Mouse (Mus musculus) midbrain, embryonic 15.5 days (tissue): ENCODE results near the gene Dtx3. TPM values are rescaled to one million over a fixed set of nuclear protein-coding genes. Genes with fewer than 3 reads are reported as not detected.

ENCODE experiments used
- ATAC-seq: fragments of 200-750 bp; cut with Nextera tagmentation; replicated peaks from 2 replicates; pipeline ENCODE4 v1.8.0; 2017; ENCODE audit warnings: moderate TSS enrichment
- H3K27ac ChIP-seq: fragments of 300-500 bp; sonication (generic); 2 replicates; pipeline ENCODE4 v1.5.1; 2015; ENCODE audit warnings: mild to moderate bottlenecking, inconsistent platforms
- H3K27me3 ChIP-seq: fragments of 300-500 bp; sonication (generic); replicated peaks from 2 replicates; pipeline ENCODE4 v1.6.1; 2015; ENCODE audit warnings: inconsistent platforms
- H3K36me3 ChIP-seq: fragments of 300-500 bp; sonication (generic); replicated peaks from 2 replicates; pipeline ENCODE4 v1.6.1; 2015; ENCODE audit warnings: inconsistent platforms
- H3K4me1 ChIP-seq: fragments of 300-500 bp; sonication (generic); 2 replicates; pipeline ENCODE4 v1.6.1; 2015; ENCODE audit warnings: inconsistent platforms
- H3K4me2 ChIP-seq: fragments of 300-500 bp; sonication (generic); 2 replicates; pipeline ENCODE4 v1.6.1; 2015; ENCODE audit warnings: inconsistent platforms, mild to moderate bottlenecking, moderate library complexity
- H3K4me3 ChIP-seq: fragments of 300-500 bp; sonication (generic); 2 replicates; pipeline ENCODE4 v1.5.1; 2015; ENCODE audit warnings: mild to moderate bottlenecking, inconsistent platforms
- H3K9ac ChIP-seq: fragments of 300-500 bp; sonication (generic); 2 replicates; pipeline ENCODE4 v1.6.1; 2015; ENCODE audit warnings: mild to moderate bottlenecking, inconsistent platforms
- H3K9me3 ChIP-seq: fragments of 300-500 bp; sonication (generic); 2 replicates; pipeline ENCODE4 v1.6.1; 2016; ENCODE audit warnings: inconsistent platforms
- WGBS: fragments of 180-500 bp; shearing (Covaris S2); methylation state at CpG from one replicate; pipeline ENCODE4 v1.1.7; 2015; ENCODE audit warnings: mixed read lengths; 5-methylcytosine and 5-hydroxymethylcytosine counted together
- polyA plus RNA-seq: library from polyadenylated mRNA; unstranded; fragments of >200 nt; fragmentation: Nextera tagmentation; extraction: Ambion mirVana; gene quantifications from 2 replicates; pipeline ENCODE4 v1.2.1, GENCODE M21; 2015

Dtx3 gene
- polyA plus RNA-seq, 1 experiment from 2014 or later: 288 TPM

DNA sequence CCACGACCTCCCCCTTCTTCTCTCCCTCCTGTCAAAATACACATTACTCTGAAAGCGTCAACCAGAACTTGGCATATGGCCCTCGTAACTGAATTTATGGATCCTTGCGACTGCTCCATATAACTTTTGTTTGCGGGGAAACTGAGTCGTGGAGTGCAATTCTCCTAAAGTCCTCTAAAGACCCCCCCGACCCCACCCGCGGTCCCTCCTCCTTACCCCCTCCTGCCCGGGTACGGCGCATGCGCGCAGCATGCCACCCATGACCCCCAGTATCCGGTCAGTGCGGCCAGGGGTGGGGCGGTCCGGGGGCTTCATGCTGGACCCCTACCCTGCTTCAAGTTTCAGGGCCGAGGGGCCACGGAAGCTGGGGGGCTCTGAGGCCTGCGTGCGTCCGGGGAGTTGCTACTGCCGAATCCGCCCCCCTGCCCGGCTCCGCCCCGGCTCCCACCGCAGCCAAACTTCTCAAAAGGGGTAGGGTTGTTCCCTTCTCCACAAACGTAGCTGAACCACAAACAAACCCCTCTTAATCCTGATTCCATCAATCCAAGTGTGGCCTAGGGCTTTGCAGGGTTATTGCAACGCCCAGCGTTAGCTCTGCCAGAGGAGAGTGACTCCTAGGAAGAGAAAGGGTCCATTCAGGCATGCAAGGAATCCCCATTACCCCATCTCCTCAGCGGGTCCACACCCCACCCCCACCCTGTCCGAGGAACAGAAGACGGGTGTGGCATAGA lies 5.7 kb downstream of the Dtx3 start, which contains the start of gene Arhgef25:
Gene Arhgef25 (minus strand): TSS at position 433 of the 731 bp plus-strand sequence.
- Histone ChIP-seq H3K4me3 (peak within 1 kb of the TSS; percentile 71), H3K27me3 (no peaks in the 10 kb centered on the region), H3K4me1 (peaks cover 34% of the 10 kb centered on the region), H3K4me2 (peak within 1 kb of the TSS; percentile 99), H3K36me3 (peaks cover 15% of the 10 kb centered on the region), H3K9me3 (no peaks in the 10 kb centered on the region), H3K9ac (peak within 1 kb of the TSS; percentile 79), H3K27ac (peak within 1 kb of the TSS; percentile 74; the same call in 1 of the 2 replicates)
- 0 out of 2 replicates have a peak, but pooled peaks have one; percentile 5 for ATAC-seq
- WGBS: 1% methylated on average over 34 of the region's 35 CpGs

DNA sequence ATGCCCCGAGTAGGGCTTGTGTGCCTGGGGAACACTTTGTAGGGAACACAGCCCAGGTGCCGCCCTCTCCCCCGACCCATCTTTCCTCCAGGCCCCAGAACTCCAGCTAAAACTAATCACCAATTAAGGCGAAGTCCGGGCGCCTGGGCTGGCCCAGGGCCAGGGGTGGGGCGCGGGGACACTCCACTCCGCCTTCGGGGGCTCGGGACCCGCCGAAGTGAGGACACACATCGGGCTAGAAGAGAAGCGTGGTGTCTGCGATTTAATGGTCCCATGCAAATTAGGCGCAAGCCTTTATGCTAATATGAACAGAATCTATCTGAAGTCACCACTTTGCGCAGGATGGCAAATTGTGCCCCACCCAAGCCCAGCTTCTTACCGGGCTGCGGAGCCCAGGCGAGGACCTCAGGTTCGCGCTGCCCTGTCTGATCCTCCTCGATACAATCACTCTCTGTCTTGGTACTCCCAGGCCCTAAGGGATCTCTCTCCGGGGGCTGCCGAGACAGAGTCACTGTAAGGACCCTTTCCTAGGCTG lies 6.3 kb downstream of the Dtx3 start:
- Histone ChIP-seq H3K9me3 (no peaks in the 10 kb centered on the region), H3K27ac (peak overlapping the region; percentile 74; the same call in 1 of the 2 replicates), H3K4me2 (peak overlapping the region; percentile 99), H3K4me3 (peak overlapping the region; percentile 71), H3K9ac (peak overlapping the region; percentile 79), H3K36me3 (peaks cover 15% of the 10 kb centered on the region), H3K27me3 (no peaks in the 10 kb centered on the region), H3K4me1 (peaks cover 30% of the 10 kb centered on the region)
- peak; percentile 12; the same call in 1 of the 2 replicates for ATAC-seq
- WGBS: 2% methylated on average over 26 of the region's 26 CpGs

DNA sequence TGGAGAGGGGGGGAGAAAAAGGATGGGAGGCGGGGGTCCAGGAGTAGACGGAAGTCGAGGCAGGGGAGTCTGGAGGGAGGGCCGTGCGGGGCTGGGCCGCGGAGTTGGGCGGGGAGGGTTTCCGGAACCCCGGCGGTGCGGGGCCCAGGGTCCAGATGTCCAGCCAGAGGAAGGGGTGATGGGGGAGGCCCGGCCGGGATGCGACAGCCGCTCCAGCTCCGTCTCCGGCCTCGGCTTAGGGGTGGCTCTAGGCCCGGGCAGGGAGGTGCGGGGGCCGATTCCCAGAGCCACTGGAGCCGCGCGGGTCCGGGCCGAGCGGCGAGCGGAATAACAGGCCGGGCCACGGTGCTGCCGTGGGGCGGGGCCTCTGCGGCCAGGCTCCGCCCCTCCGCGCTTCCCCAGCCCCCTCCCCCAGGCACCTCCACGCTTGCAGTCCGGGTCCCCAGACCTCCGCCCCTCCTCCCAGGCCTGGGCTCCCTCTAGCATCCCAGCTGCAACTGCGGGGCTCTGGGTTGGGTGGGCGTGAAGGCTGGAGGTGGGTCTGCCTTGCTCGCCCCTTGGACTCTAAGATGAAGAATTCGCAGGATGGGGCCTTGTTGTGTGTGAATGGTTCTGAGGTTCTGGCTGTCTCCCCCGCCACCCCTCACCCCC lies 6.9 kb downstream of the Dtx3 start:
- peak; percentile 81 for ATAC-seq
- Histone ChIP-seq H3K4me2 (peak overlapping the region; percentile 99), H3K9me3 (no peaks in the 10 kb centered on the region), H3K4me3 (peak overlapping the region; percentile 71), H3K27me3 (no peaks in the 10 kb centered on the region), H3K9ac (peak overlapping the region; percentile 79), H3K4me1 (peaks cover 35% of the 10 kb centered on the region), H3K27ac (peak overlapping the region; percentile 74), H3K36me3 (peaks cover 15% of the 10 kb centered on the region)
- WGBS: under 1% methylated on average over 37 of the region's 46 CpGs

DNA sequence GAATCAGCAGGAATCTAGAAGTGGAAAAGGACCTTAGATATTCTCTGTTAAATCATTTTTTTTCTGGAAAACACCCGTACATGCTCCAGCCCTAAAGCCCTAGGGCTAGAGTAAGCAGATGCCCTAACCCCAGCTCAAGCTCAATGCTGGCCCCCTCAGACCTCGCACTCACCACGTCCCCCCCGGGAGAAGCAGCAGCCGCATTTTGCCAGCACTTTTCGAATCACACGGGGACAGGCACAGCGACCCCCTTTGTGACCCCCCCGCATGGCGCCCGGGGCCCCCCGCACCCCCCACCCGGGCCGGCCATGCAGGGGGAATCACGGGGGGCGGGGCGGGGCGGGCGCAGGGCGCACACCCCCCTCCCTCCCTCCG lies 7.5 kb downstream of the Dtx3 start:
- H3K27ac ChIP-seq: peak overlapping the region; percentile 74
- peak overlapping the region; percentile 79 for H3K9ac ChIP-seq
- peak overlapping the region; percentile 99 for H3K4me2 ChIP-seq
- peaks cover 14% of the 10 kb centered on the region for H3K36me3 ChIP-seq
- ATAC-seq: peak; percentile 31; the same call in 1 of the 2 replicates
- peak overlapping the region; percentile 71 for H3K4me3 ChIP-seq
- H3K27me3 ChIP-seq: peaks cover 3% of the 10 kb centered on the region; the same call in 1 of the 2 replicates
- H3K4me1 ChIP-seq: peaks cover 39% of the 10 kb centered on the region
- H3K9me3 ChIP-seq: no peaks in the 10 kb centered on the region
- under 1% methylated on average over 19 of the region's 21 CpGs for WGBS

DNA sequence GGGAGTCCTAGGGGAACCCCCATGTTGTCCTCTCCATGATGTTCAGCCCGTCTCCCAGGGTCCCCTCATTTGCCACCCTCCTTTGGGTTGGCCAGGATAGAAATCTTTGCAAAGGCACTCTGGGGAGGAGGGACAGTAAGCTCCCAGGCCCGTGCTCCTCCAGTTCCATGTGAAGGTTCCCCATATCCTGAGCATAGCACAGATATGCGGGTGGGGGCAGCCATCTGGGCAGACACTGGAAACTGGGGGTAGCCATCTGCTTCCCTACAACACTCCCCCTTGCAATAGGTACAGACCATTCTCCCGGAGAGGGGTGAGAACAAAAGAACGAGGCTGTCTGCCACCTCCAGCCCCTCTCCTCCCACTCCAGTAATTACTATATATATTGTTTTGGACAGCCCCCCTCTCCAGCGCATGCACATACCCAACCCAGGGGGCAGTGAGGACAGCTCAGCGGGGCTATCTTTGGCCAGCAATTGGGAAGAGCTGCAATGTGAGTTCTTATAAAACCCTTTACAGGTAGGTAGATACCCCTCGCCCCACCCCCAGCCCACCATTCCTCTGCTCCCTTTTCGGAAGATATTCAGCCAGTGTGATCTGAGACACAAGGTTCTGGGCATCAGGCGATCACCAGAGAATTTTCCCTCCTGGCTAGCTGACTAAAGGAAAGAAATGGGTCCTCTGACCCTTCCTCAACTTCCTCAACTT lies 8.0 kb downstream of the Dtx3 start:
- H3K4me1 ChIP-seq: peaks cover 39% of the 10 kb centered on the region
- ATAC-seq: no peak
- peak overlapping the region; percentile 71 for H3K4me3 ChIP-seq
- peaks cover 5% of the 10 kb centered on the region; the same call in 1 of the 2 replicates for H3K27me3 ChIP-seq
- no peaks in the 10 kb centered on the region for H3K9me3 ChIP-seq
- peak overlapping the region; percentile 79; the same call in 1 of the 2 replicates for H3K9ac ChIP-seq
- 35% methylated on average over 10 of the region's 10 CpGs for WGBS
- peaks cover 9% of the 10 kb centered on the region for H3K36me3 ChIP-seq
- no peak overlapping the region for H3K27ac ChIP-seq
- peak overlapping the region; percentile 99 for H3K4me2 ChIP-seq

DNA sequence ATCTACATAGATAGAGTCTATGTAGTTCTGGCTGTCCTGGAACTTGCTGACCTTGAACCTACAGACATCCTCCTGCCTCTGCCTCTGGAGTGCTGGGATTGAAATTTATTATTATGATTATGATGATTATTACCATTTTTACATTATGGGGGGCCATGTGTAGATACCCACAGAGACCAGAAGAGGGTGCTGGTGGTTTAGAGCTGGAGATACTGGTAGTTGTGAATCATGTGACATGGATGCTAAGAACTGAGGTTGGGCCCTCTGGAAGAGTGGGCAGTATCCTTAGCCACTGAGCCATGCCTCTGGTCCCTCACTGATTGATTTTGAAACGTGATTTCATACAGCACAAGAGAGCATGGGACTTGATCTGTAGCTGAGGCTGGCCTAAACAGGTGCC lies 9.1 kb downstream of the Dtx3 start:
- no peak overlapping the region for H3K9ac ChIP-seq
- H3K4me2 ChIP-seq: no peak overlapping the region
- peaks cover 5% of the 10 kb centered on the region; the same call in 1 of the 2 replicates for H3K27me3 ChIP-seq
- no peaks in the 10 kb centered on the region for H3K9me3 ChIP-seq
- peaks cover 39% of the 10 kb centered on the region for H3K4me1 ChIP-seq
- ATAC-seq: no peak
- WGBS: 83% methylated on average over 1 of the region's 1 CpGs
- H3K36me3 ChIP-seq: 0 out of 2 replicates have a peak, but pooled peaks cover 6% of the 10 kb centered on the region
- H3K27ac ChIP-seq: no peak overlapping the region
- H3K4me3 ChIP-seq: no peak overlapping the region

DNA sequence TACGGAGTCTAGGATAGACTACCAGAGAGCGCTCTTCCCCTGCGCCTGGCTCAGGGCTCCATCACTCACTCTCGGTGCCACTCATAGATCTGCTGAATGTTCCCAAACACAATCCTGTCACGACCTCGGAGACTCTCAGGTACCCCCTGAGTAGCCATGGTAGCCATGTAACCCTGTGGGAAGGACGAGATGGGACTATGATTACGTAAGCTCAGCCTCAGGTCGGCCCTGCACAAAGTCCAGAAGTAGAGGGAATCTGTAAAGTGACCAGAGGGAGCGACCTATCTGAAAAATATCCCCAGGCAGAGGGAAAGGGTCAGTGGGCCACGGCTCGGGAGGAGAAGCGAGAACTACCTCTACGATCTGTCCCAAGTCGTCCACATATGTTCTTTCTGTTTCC lies 10.0 kb downstream of the Dtx3 start:
- ATAC-seq: no peak
- no peaks in the 10 kb centered on the region for H3K9me3 ChIP-seq
- no peak overlapping the region for H3K4me2 ChIP-seq
- H3K4me1 ChIP-seq: peaks cover 39% of the 10 kb centered on the region
- H3K27me3 ChIP-seq: peaks cover 12% of the 10 kb centered on the region
- 86% methylated on average over 15 of the region's 15 CpGs for WGBS
- no peak overlapping the region for H3K4me3 ChIP-seq
- H3K27ac ChIP-seq: no peak overlapping the region
- no peak overlapping the region for H3K9ac ChIP-seq
- no peaks in the 10 kb centered on the region for H3K36me3 ChIP-seq

DNA sequence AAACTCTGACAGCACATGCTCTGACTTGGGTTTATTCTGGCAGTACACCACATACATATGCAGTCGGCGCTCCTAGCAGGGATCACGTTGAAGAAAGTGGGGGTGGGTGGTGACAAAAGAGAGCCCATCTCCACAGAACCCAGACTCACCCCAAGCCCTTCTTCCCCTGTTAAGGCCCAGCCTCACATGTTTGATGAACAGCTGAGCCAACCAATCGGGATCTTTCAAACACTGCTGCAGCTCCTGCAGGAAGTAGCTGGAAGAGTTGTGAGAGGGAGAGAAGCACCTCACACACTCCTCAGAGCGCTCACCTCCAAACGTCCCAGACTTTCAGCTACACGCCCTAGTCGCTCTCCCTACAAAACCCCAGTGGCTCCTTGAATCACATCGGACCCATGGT lies 10.4 kb downstream of the Dtx3 start:
- H3K36me3 ChIP-seq: no peaks in the 10 kb centered on the region
- ATAC-seq: no peak
- no peak overlapping the region for H3K4me3 ChIP-seq
- H3K4me2 ChIP-seq: no peak overlapping the region
- H3K9me3 ChIP-seq: no peaks in the 10 kb centered on the region
- no peak overlapping the region for H3K9ac ChIP-seq
- H3K27ac ChIP-seq: no peak overlapping the region
- peaks cover 16% of the 10 kb centered on the region for H3K27me3 ChIP-seq
- peaks cover 42% of the 10 kb centered on the region for H3K4me1 ChIP-seq
- WGBS: 71% methylated on average over 9 of the region's 9 CpGs

DNA sequence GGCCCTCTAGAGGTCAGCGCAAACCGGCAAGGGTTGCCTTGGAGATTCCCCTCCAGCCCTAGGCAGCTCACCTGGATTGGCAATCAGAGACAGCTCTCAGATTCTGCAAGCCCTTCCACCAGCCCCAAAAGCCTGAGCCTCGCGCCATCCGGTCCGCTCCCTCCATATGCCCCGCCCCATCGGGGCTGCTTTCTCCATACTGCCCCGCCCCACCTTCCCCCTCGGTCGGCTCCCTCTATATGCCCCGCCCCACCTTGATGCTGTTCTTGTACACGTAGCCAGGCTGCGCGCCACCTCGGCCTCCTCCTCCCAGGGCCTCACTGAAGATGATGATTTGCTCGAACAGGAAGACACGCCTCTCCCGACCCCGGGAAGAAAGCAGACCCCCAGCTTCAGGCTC lies 11.8 kb downstream of the Dtx3 start:
- Histone ChIP-seq H3K9me3 (no peaks in the 10 kb centered on the region), H3K27me3 (peaks cover 27% of the 10 kb centered on the region), H3K27ac (no peak overlapping the region), H3K9ac (no peak overlapping the region), H3K36me3 (no peaks in the 10 kb centered on the region), H3K4me1 (peaks cover 33% of the 10 kb centered on the region), H3K4me3 (no peak overlapping the region), H3K4me2 (peak overlapping the region; percentile 34)
- ATAC-seq: no peak
- WGBS: 19% methylated on average over 20 of the region's 20 CpGs

DNA sequence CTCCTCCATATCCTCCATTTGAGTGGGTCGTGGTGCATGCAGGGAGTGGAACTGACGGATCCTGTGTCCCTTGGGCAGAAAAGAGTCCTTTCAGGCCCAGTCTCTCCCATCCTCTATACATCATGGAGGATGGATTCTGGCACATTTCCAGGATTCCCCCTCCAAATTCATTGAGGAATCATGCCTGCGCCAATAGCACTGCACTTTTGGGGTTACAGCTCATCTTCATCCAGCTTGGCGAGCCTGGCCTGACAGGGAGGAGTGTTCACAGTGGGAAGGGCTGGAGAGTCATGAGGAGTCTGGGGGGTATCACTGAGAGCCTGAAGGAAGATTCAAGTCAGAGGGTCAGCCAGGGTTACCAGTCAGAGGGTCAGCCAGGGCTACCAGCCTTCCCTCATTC lies 12.9 kb downstream of the Dtx3 start:
- Histone ChIP-seq H3K4me1 (peaks cover 36% of the 10 kb centered on the region), H3K36me3 (no peaks in the 10 kb centered on the region), H3K4me2 (no peak overlapping the region), H3K9me3 (no peaks in the 10 kb centered on the region), H3K27ac (no peak overlapping the region), H3K9ac (no peak overlapping the region), H3K27me3 (peaks cover 38% of the 10 kb centered on the region), H3K4me3 (no peak overlapping the region)
- ATAC-seq: no peak
- WGBS: 87% methylated on average over 4 of the region's 4 CpGs

DNA sequence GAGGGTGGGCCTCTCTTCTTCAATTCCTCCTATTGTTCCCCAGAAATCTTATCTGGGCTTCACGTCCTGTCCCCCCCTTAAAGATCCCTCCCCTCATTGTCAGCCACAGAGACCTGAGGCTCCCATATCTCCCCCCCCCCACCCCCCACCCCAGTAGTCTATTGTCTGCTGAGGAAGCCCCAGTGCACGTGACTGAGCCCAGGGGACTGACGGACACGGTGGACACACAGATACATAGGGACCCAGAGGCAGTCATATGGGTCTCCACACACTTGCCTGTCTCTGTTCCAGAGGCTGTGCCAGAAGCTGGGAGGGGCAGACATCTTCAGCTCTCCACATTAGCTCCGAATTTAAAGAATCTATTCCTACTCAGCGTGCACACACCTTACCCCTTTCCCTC lies 14.0 kb downstream of the Dtx3 start:
- no peaks in the 10 kb centered on the region for H3K9me3 ChIP-seq
- no peak overlapping the region for H3K4me3 ChIP-seq
- 57% methylated on average over 6 of the region's 6 CpGs for WGBS
- peaks cover 37% of the 10 kb centered on the region for H3K4me1 ChIP-seq
- H3K27ac ChIP-seq: no peak overlapping the region
- no peak overlapping the region for H3K4me2 ChIP-seq
- ATAC-seq: no peak
- no peaks in the 10 kb centered on the region for H3K36me3 ChIP-seq
- H3K27me3 ChIP-seq: peaks cover 44% of the 10 kb centered on the region
- H3K9ac ChIP-seq: no peak overlapping the region

DNA sequence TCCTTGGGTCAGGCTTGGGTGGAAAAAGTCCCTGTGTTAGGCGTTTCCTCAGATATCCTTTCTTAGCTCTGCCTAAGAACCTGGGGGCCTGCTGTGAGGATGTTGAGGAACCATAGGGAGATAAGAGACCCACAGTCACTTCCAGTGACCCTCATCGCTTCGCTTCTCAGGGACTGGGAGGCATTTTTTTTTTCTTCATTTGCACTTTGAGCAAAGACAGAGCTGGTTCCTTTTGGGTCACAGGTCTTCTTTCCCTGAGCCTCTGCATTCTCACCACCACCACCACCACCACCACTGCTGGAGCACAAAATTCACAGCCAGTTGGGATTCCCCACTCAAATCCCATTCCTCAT lies 14.9 kb downstream of the Dtx3 start:
- Histone ChIP-seq H3K27me3 (peaks cover 53% of the 10 kb centered on the region), H3K4me3 (no peak overlapping the region), H3K36me3 (no peaks in the 10 kb centered on the region), H3K9ac (no peak overlapping the region), H3K9me3 (no peaks in the 10 kb centered on the region), H3K4me2 (0 out of 2 replicates have a peak overlapping the region, but pooled peaks have one; percentile 41), H3K4me1 (peaks cover 37% of the 10 kb centered on the region), H3K27ac (no peak overlapping the region)
- no peak for ATAC-seq
- whole genome bisulfite sequencing: 29% methylated on average over 3 of the region's 3 CpGs
